Mouse (Mus musculus): ENCODE measurements around the gene Papola. TPM values are rescaled to one million over a fixed set of nuclear protein-coding genes. Genes with fewer than 3 reads are reported as not detected.

Papola gene
- polyA plus RNA-seq, 1 experiment from 2014 or later, result 81.6 TPM

DNA sequence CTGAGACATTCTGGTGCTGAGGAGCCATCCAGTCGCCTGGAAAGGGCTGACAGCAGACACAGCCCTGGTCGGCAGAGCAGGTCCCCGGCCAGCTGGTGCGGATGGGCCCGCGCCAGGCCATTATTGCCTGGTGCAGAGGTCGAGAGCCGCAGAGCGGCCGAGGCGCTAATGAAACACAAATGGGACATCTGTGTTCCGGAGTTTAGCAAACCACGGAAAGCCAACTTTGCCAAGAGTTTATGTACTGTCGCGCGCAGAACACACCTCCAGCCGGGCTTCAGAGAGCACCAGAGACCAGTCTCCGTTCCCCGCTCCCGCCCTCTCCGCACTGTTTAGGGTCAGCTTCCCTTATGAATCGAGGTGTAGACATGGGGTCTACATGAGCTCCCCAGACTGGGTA, 78.1 kb downstream of the Papola start:
- Histone ChIP-seq H3K9ac (ENCODE audit: low read depth, low read length) (no peak overlapping the region), H3K27ac (ENCODE audit: low read length) (no peak overlapping the region), H3K4me1 (ENCODE audit: control insufficient read depth, low read depth, low read length) (no peaks in the 10 kb centered on the region), H3K36me3 (ENCODE audit: control insufficient read depth, insufficient read depth) (no peaks in the 10 kb centered on the region), H3K27me3 (ENCODE audit: control insufficient read depth, insufficient read depth, low read depth, low read length) (no peaks in the 10 kb centered on the region), H3K9me3 (replicated peaks; ENCODE audit: control insufficient read depth, low read length) (no peaks in the 10 kb centered on the region; the same call in 1 of the 2 replicates), H3K4me3 (ENCODE audit: low read depth, low read length) (no peak overlapping the region), H3K4me2 (ENCODE audit: low read depth, low read length) (no peak overlapping the region)
- whole genome bisulfite sequencing (ENCODE audit: insufficient replicate concordance), result 80% methylated on average over 22 of the region's 22 CpGs
- ATAC-seq (ENCODE audit: low read depth), result no peak

GRCm38 (mm10) chr12:105863436-105863835, 78.9 kb downstream of the Papola start:
- 80% methylated on average over 11 of the region's 11 CpGs for WGBS (ENCODE audit: insufficient replicate concordance)
- no peaks in the 10 kb centered on the region for H3K36me3 ChIP-seq (ENCODE audit: control insufficient read depth, insufficient read depth)
- no peak overlapping the region for H3K27ac ChIP-seq (ENCODE audit: low read length)
- H3K27me3 ChIP-seq (ENCODE audit: control insufficient read depth, insufficient read depth, low read depth, low read length), result no peaks in the 10 kb centered on the region
- no peaks in the 10 kb centered on the region; the same call in 1 of the 2 replicates for H3K9me3 ChIP-seq (replicated peaks; ENCODE audit: control insufficient read depth, low read length)
- ATAC-seq (ENCODE audit: low read depth), result no peak
- H3K4me3 ChIP-seq (ENCODE audit: low read depth, low read length), result no peak overlapping the region
- no peaks in the 10 kb centered on the region for H3K4me1 ChIP-seq (ENCODE audit: control insufficient read depth, low read depth, low read length)
- H3K9ac ChIP-seq (ENCODE audit: low read depth, low read length), result no peak overlapping the region
- no peak overlapping the region for H3K4me2 ChIP-seq (ENCODE audit: low read depth, low read length)

DNA sequence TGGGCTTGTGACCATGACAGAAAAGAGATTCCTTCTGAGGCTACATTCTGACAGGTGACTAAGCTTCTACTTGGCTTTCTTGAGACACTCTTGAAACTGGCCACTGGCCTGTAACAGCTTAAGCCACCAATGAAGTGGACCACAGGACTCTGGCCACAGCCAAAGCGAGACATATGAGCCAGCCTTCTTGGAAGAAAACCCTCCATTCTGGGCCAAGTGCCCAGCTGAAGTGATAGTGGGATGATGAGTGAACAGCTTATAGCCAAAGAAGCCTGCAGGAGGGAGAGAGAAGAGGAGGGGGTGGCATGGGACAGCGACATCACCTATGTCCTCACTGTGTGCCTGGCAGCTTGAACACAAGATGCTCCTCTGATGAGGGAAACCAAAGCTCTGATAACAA, 83.2 kb downstream of the Papola start:
- no peak overlapping the region for H3K27ac ChIP-seq (ENCODE audit: low read length)
- 68% methylated on average over 2 of the region's 2 CpGs for WGBS (ENCODE audit: insufficient replicate concordance)
- H3K4me3 ChIP-seq (ENCODE audit: low read depth, low read length), result no peak overlapping the region
- H3K27me3 ChIP-seq (ENCODE audit: control insufficient read depth, insufficient read depth, low read depth, low read length), result no peaks in the 10 kb centered on the region
- no peak overlapping the region for H3K4me2 ChIP-seq (ENCODE audit: low read depth, low read length)
- no peaks in the 10 kb centered on the region for H3K36me3 ChIP-seq (ENCODE audit: control insufficient read depth, insufficient read depth)
- H3K4me1 ChIP-seq (ENCODE audit: control insufficient read depth, low read depth, low read length), result no peaks in the 10 kb centered on the region
- H3K9me3 ChIP-seq (replicated peaks; ENCODE audit: control insufficient read depth, low read length), result no peaks in the 10 kb centered on the region; the same call in 1 of the 2 replicates
- ATAC-seq (ENCODE audit: low read depth), result no peak
- no peak overlapping the region for H3K9ac ChIP-seq (ENCODE audit: low read depth, low read length)

DNA sequence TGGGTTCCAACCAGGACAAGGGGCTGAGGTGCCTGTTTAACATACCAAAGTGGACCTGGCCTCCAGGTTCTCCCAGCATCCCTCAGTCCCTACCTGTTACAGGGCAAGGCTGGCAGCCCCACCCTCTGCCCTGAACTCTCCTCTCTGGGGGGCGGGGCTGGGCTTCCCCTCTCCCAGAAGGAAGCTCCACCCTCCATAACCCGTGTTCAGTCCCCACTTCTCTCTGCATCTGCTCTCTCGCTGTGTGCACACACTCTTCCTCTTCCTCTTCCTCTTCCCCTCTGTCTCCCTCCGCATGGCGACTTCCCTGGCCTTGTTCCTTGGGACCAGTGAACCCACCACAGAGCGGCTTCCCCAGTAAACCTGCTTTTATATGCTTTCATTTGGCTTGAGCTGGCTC, 84.7 kb downstream of the Papola start:
- WGBS (ENCODE audit: insufficient replicate concordance), result 7% methylated on average over 6 of the region's 6 CpGs
- no peak; the same call in 1 of the 2 replicates for ATAC-seq (ENCODE audit: low read depth)

GRCm38 (mm10) chr12:105869696-105870095, 85.2 kb downstream of the Papola start:
- ATAC-seq (ENCODE audit: low read depth), result no peak

More for the DNA sequence above, 84.7 kb downstream of the Papola start:
- Histone ChIP-seq H3K36me3 (ENCODE audit: control insufficient read depth, insufficient read depth) (no peaks in the 10 kb centered on the region), H3K27me3 (ENCODE audit: control insufficient read depth, insufficient read depth, low read depth, low read length) (no peaks in the 10 kb centered on the region), H3K4me2 (ENCODE audit: low read depth, low read length) (no peak overlapping the region), H3K9me3 (replicated peaks; ENCODE audit: control insufficient read depth, low read length) (no peaks in the 10 kb centered on the region; the same call in 1 of the 2 replicates), H3K4me3 (ENCODE audit: low read depth, low read length) (no peak overlapping the region), H3K27ac (ENCODE audit: low read length) (no peak overlapping the region), H3K4me1 (ENCODE audit: control insufficient read depth, low read depth, low read length) (no peaks in the 10 kb centered on the region), H3K9ac (ENCODE audit: low read depth, low read length) (no peak overlapping the region)

GRCm38 (mm10) chr12:105873283-105873682, 88.8 kb downstream of the Papola start:
- no peak overlapping the region for H3K4me2 ChIP-seq (ENCODE audit: low read depth, low read length)
- no peak overlapping the region for H3K4me3 ChIP-seq (ENCODE audit: low read depth, low read length)
- no peak overlapping the region for H3K9ac ChIP-seq (ENCODE audit: low read depth, low read length)
- no peak for ATAC-seq (ENCODE audit: low read depth)
- H3K36me3 ChIP-seq (ENCODE audit: control insufficient read depth, insufficient read depth), result no peaks in the 10 kb centered on the region
- H3K9me3 ChIP-seq (replicated peaks; ENCODE audit: control insufficient read depth, low read length), result no peaks in the 10 kb centered on the region
- 38% methylated on average over 2 of the region's 2 CpGs for WGBS (ENCODE audit: insufficient replicate concordance)
- H3K4me1 ChIP-seq (ENCODE audit: control insufficient read depth, low read depth, low read length), result no peaks in the 10 kb centered on the region
- H3K27ac ChIP-seq (ENCODE audit: low read length), result no peak overlapping the region
- no peaks in the 10 kb centered on the region for H3K27me3 ChIP-seq (ENCODE audit: control insufficient read depth, insufficient read depth, low read depth, low read length)

More at GRCm38 (mm10) chr12:105869696-105870095, 85.2 kb downstream of the Papola start:
- Histone ChIP-seq H3K27ac (ENCODE audit: low read length) (no peak overlapping the region), H3K4me1 (ENCODE audit: control insufficient read depth, low read depth, low read length) (no peaks in the 10 kb centered on the region), H3K9ac (ENCODE audit: low read depth, low read length) (no peak overlapping the region), H3K9me3 (replicated peaks; ENCODE audit: control insufficient read depth, low read length) (no peaks in the 10 kb centered on the region; the same call in 1 of the 2 replicates), H3K36me3 (ENCODE audit: control insufficient read depth, insufficient read depth) (no peaks in the 10 kb centered on the region), H3K27me3 (ENCODE audit: control insufficient read depth, insufficient read depth, low read depth, low read length) (no peaks in the 10 kb centered on the region), H3K4me2 (ENCODE audit: low read depth, low read length) (no peak overlapping the region), H3K4me3 (ENCODE audit: low read depth, low read length) (no peak overlapping the region)
- WGBS (ENCODE audit: insufficient replicate concordance), result 37% methylated on average over 14 of the region's 14 CpGs

GRCm38 (mm10) chr12:105875112-105875511, 90.6 kb downstream of the Papola start:
- H3K4me2 ChIP-seq (ENCODE audit: low read depth, low read length), result no peak overlapping the region
- no peaks in the 10 kb centered on the region for H3K4me1 ChIP-seq (ENCODE audit: control insufficient read depth, low read depth, low read length)
- no peak for ATAC-seq (ENCODE audit: low read depth)
- H3K27me3 ChIP-seq (ENCODE audit: control insufficient read depth, insufficient read depth, low read depth, low read length), result no peaks in the 10 kb centered on the region
- 36% methylated on average over 17 of the region's 17 CpGs for WGBS (ENCODE audit: insufficient replicate concordance)
- H3K27ac ChIP-seq (ENCODE audit: low read length), result no peak overlapping the region
- no peaks in the 10 kb centered on the region for H3K36me3 ChIP-seq (ENCODE audit: control insufficient read depth, insufficient read depth)
- H3K4me3 ChIP-seq (ENCODE audit: low read depth, low read length), result no peak overlapping the region
- H3K9ac ChIP-seq (ENCODE audit: low read depth, low read length), result no peak overlapping the region
- no peaks in the 10 kb centered on the region for H3K9me3 ChIP-seq (replicated peaks; ENCODE audit: control insufficient read depth, low read length)

DNA sequence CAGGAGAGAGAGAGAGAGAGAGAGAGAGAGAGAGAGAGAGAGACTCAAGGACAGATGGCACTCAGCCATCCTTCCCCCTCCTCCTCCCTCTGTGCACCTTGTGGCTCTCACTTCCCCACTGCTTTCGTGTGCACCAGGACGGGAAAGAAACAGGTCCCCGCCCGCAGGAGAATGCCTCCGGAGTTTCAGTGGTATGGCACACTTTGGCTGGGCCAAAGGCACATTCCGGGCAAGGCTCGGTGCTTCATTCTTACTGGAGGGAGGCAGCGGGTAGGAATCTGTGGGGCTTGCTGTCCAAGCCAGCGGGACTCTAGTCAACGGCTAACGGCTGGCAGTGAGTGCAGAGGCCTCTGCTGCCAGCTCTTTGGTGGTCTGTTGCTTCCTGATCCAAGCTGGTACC, 92.0 kb downstream of the Papola start:
- Histone ChIP-seq H3K27me3 (ENCODE audit: control insufficient read depth, insufficient read depth, low read depth, low read length) (no peaks in the 10 kb centered on the region), H3K9ac (ENCODE audit: low read depth, low read length) (no peak overlapping the region), H3K36me3 (ENCODE audit: control insufficient read depth, insufficient read depth) (no peaks in the 10 kb centered on the region), H3K4me2 (ENCODE audit: low read depth, low read length) (no peak overlapping the region), H3K27ac (ENCODE audit: low read length) (no peak overlapping the region), H3K4me3 (ENCODE audit: low read depth, low read length) (no peak overlapping the region), H3K4me1 (ENCODE audit: control insufficient read depth, low read depth, low read length) (no peaks in the 10 kb centered on the region), H3K9me3 (replicated peaks; ENCODE audit: control insufficient read depth, low read length) (no peaks in the 10 kb centered on the region)
- ATAC-seq (ENCODE audit: low read depth), result no peak
- WGBS (ENCODE audit: insufficient replicate concordance), result 51% methylated on average over 11 of the region's 11 CpGs

- WGBS (ENCODE audit: insufficient replicate concordance), result 81% methylated on average over 13 of the region's 13 CpGs
- Histone ChIP-seq H3K9ac (ENCODE audit: low read depth, low read length) (no peak overlapping the region), H3K36me3 (ENCODE audit: control insufficient read depth, insufficient read depth) (no peaks in the 10 kb centered on the region), H3K27me3 (ENCODE audit: control insufficient read depth, insufficient read depth, low read depth, low read length) (no peaks in the 10 kb centered on the region), H3K4me1 (ENCODE audit: control insufficient read depth, low read depth, low read length) (no peaks in the 10 kb centered on the region), H3K27ac (ENCODE audit: low read length) (no peak overlapping the region), H3K9me3 (replicated peaks; ENCODE audit: control insufficient read depth, low read length) (no peaks in the 10 kb centered on the region), H3K4me3 (ENCODE audit: low read depth, low read length) (no peak overlapping the region), H3K4me2 (ENCODE audit: low read depth, low read length) (no peak overlapping the region)
- ATAC-seq (ENCODE audit: low read depth), result no peak
Measured at GRCm38 (mm10) chr12:105876931-105877330, 92.4 kb downstream of the Papola start.

Measured in liver, embryonic 16.5 days (tissue).